Mouse (Mus musculus) embryonic fibroblast, embryonic 13.5 days (primary cell): ENCODE data around the gene Mllt3. TPM values are rescaled to one million over a fixed set of nuclear protein-coding genes. Genes with fewer than 3 reads are reported as not detected.
A peak's percentile ranks its signal among the peaks of the same experiment; 100 is the strongest.

Experiments used
- H3K27ac ChIP-seq: 2 replicates; pipeline ENCODE4 v1.5.1; 2012; ENCODE audit warnings: low read length, control low read depth, inconsistent platforms; ENCODE audit not compliant: insufficient read depth
- H3K4me1 ChIP-seq: 2 replicates; pipeline ENCODE4 v1.6.1; 2011; ENCODE audit warnings: low read length; ENCODE audit not compliant: control insufficient read depth, insufficient read depth
- H3K4me3 ChIP-seq: 2 replicates; pipeline ENCODE4 v1.5.1; 2011; ENCODE audit warnings: mild to moderate bottlenecking, control low read depth, low read length; ENCODE audit not compliant: insufficient read depth
- CTCF ChIP-seq: IDR thresholded peaks from 2 replicates; pipeline ENCODE4 v1.5.1; 2011; ENCODE audit warnings: mild to moderate bottlenecking, control low read depth, low read length, moderate library complexity, borderline replicate concordance; ENCODE audit not compliant: insufficient read depth
- POLR2A ChIP-seq: IDR thresholded peaks from 2 replicates; pipeline ENCODE4 v1.6.1; 2011; ENCODE audit warnings: low read depth, mild to moderate bottlenecking, control low read depth, low read length, moderate library complexity
- polyA plus RNA-seq: library from polyadenylated mRNA; stranded (reverse); fragments of >200 nt; gene quantifications from 2 replicates; pipeline ENCODE4 v1.2.4, GENCODE M21; 2011; ENCODE audit warnings: low read depth; ENCODE audit not compliant: missing spikeins, insufficient read length

Mllt3 gene
- polyA plus RNA-seq, 1 experiment, result 42.0 TPM

DNA sequence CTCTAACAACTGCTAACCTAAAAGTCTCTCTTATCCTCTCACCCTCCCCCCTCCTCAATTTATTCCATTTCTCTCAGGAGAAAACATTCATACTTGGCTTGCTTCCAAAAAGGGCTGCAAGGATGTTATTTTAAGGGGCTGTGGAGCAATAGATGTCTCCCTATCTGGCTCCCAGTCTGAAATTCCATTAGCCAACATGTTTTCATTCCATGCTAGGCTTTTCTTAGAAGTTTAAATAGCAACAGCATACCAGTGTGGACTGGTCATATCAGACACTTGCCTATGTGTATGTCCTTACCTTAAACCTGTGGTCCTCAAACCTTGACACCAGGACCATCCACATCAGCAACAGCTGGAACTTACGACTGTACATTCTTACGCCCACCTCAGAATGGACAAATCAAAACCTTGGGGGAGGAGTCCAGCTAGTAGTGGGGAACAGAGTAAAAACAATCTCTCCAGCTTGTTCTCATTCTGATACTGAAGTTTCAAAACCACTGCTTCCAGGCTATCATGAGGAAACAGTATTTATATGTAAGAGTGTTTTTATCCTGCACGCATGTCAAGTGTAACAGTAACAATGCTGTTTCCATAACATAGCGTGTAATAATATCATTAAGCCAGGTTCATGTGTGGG, 99.3 kb downstream of the Mllt3 start:
- Histone ChIP-seq H3K27ac (peak overlapping the region; percentile 56), H3K4me1 (peaks cover 15% of the 10 kb centered on the region), H3K4me3 (no peak overlapping the region)
- TF ChIP-seq POLR2A, result no peak
- no peak for TF ChIP-seq CTCF

DNA sequence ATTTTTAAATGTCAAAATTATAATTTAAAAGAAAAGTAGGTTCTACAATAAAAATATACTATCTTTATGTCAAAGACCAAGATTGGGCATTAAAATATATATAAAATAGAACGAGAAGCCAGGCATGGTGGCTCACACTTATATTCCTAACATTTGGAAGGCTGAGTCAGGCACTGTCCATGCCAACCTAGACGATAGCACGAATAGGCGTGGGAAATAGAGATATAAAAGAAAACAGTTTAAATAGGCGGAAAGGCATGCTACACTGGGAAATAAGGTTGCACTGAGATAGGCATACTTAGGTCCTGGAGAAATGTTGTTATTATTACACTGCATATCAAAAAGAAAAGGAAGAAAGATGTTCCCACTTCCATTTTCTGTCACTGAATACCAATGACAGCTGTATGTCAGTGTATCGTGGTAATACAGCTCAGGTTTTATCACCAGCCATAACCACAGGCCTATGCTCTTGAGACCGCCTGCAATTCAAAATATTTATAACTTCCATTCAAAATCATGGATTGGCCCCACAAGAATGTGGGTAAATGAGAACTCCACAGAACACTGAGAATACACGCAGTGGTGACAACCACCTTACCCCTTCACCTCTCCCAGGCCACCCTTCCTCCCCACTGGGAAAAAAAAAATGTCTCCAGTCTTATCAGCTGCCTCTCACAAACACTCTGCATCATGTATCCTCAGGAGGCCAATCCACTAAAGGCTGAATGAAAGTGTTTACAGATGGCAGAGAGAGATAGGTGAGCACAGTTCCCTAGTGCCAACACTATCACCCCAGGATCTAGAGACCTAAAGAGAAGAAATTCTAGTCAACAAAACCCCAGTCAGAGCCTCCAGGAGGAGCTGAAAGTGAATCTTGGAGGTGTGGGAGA, 102.6 kb downstream of the Mllt3 start:
- H3K27ac ChIP-seq, result no peak overlapping the region
- TF ChIP-seq POLR2A (no peak), CTCF (no peak)
- peaks cover 15% of the 10 kb centered on the region for H3K4me1 ChIP-seq
- H3K4me3 ChIP-seq, result no peak overlapping the region

DNA sequence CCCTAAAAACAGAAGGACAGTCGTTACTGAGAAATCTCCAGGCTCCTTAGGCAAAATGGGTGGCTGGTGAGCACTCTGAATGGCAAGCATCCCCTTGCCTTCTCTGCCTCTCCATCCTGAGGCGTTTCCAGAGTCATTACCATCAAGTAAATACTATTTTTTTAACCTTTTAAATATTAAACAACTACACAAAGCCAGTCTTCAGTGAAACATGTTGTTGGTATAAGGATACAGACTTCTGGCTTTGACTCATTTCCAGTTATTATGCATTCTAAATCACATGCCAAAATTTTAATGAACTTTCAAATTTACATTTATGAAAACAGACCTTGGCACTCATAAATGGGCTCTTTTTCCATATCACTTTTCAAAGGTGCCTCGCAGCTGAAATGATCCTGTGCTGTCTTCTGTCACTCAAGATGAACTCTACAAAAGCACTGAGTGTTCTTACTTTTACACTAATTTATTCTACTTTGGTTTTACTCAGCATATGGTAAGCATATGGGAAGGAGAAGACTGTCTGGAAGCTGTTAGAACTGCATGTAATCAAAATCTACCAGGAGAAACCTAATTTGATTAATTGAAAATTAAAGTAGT, 104.5 kb downstream of the Mllt3 start:
- Histone ChIP-seq H3K4me3 (no peak overlapping the region), H3K4me1 (peaks cover 4% of the 10 kb centered on the region; the same call in 1 of the 2 replicates), H3K27ac (no peak overlapping the region)
- TF ChIP-seq CTCF (no peak), POLR2A (no peak)

DNA sequence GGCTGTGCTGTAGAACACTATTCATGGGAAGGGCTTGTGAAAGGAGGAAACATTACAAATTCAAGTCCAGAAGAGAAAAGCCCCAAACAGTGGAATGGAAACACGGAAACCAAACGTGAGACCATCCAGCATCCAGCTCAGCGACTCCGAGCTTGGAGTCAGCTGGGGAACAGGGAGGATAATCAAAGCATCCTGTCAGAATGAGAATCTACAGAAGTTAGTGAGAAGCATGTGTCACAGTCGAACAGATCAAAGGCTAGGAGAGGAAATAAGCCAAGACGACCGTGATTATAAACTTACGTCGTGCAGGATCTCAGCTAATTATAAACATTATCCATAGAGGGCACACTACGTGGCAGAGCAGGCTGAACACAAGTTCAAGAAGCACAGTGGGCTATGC, 105.8 kb downstream of the Mllt3 start:
- H3K4me1 ChIP-seq, result no peaks in the 10 kb centered on the region
- no peak overlapping the region for H3K4me3 ChIP-seq
- TF ChIP-seq CTCF (no peak), POLR2A (no peak)
- no peak overlapping the region for H3K27ac ChIP-seq

DNA sequence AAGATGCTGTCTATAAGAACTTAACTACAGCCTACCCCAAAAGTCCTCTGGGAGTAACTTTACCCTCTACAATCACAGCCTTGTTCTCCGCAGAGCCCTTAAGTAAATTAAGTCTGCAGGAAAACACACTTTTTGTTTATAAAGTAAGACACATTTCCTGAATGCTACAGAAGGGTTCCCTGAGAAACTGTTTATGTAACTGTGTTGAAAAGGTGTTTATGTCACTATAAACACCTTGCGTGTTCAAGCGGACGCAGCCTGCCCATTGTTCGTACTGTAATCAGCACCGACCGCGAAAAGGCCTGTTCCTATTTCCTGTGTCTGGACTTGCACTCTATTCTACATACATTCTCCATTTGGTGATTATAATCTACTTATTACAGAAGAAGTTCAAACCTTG, 112.5 kb downstream of the Mllt3 start:
- Histone ChIP-seq H3K4me1 (peaks cover 2% of the 10 kb centered on the region; the same call in 1 of the 2 replicates), H3K4me3 (no peak overlapping the region), H3K27ac (no peak overlapping the region)
- TF ChIP-seq CTCF (no peak), POLR2A (no peak)

DNA sequence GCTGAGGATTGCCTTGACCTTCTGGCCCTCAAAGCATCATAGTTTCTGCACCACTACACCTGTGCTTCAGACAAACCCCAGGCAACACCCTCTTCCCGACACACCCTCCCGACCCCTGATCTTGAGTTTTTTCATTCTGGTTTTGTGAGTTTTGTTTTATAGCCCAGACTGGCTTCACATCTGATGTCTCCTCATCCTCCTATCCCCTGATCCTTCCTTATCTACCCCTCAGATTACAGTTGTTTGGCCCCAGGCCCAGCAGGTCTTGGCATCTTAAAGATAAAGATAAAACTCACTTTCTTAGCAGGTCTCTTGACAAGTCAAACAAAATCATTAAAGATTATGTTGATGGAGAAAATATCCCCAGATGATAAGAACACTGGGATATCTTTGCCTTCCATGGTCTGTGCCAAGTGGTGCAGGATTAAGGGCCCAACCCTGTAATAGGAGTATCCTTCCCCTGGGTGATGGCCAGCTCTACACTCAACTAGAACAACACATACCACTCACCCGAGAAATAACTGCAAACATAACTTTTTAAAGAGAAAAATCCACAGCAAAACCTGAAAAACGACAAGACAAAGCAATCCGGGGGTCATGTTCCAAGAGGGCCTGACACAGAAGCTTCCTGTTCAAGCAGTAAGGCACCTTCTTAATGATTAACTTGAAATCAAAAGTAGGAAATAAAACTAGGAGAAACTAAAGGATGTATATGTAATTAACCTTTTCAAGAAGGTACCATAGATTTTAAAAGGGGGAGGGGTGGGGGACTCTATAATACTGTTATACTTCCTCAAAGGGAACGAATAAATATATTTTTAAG, 121.8 kb downstream of the Mllt3 start:
- no peak overlapping the region for H3K4me3 ChIP-seq
- peaks cover 5% of the 10 kb centered on the region; the same call in 1 of the 2 replicates for H3K4me1 ChIP-seq
- no peak overlapping the region for H3K27ac ChIP-seq
- no peak for TF ChIP-seq POLR2A
- TF ChIP-seq CTCF, result no peak

DNA sequence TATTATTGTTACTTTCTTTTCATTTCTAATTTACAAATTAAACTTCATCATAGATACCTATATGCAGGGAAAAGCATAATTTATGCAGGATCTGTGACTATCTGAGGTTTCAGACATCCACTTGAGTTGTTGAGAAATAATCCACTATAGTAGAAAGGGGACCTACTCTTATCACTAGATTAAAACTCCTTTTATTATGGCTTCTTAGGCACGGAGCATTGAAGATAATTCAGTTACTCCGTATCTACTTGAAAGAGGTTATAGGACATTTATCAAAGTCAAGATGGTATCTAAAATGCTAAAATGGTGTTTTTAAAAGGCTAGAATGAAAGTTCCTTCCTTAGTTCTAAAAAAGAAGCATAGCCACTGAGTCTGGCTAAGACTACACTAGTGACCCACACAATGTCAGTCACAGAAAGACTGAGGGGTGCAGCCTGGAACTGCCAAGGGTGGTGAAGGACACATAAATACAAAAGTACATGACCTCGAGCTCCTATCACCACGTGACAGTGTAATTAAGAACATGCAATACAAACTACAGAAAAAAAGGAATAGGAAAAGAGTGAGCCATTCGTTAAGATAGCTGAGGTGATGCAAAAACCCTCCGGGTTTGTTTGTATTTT, 127.9 kb downstream of the Mllt3 start:
- no peak overlapping the region for H3K4me3 ChIP-seq

DNA sequence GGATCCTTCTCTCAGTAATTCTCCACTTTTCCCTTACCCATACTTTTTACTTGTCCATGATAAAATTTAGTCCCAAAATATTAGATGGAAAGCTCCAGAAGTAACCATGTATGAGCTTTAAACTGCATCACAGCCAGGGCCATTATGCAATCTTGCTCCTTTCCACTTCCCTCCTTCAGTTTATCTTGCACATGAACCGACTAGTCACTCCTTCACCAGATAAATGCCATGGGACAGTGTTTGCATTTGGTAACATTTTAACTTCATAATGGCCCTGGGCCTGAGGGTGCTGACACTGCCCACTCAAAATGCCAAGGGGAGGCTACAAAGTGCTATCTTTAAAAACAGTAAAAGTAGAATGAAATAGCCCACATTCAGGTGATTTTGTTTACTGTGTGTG, 128.4 kb downstream of the Mllt3 start:
- peaks cover 3% of the 10 kb centered on the region; the same call in 1 of the 2 replicates for H3K4me1 ChIP-seq
- H3K27ac ChIP-seq, result no peak overlapping the region
- TF ChIP-seq CTCF (no peak), POLR2A (no peak)
- no peak overlapping the region for H3K4me3 ChIP-seq

More for the DNA sequence above, 127.9 kb downstream of the Mllt3 start:
- TF ChIP-seq CTCF, result no peak
- no peak for TF ChIP-seq POLR2A
- H3K27ac ChIP-seq, result no peak overlapping the region
- peaks cover 3% of the 10 kb centered on the region; the same call in 1 of the 2 replicates for H3K4me1 ChIP-seq

DNA sequence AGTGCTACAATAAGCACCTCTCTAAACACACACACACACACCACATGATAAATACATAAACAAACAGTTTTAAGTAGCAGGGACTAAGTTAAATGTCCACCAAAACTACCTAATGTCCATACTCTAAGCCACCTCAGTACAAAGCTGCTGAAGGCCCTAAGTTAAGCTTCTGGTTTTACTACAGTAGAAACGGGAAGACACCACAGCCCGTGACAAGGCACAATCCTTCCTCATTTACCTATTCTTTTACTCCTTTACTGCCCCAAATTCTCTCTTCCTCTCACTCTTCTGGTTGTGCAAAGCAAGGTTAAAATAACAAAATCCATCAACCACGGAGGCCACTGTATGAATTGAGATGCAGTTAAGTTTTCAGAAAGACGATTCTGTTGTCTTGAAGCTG, 130.6 kb downstream of the Mllt3 start:
- TF ChIP-seq CTCF, result no peak
- no peak for TF ChIP-seq POLR2A
- no peak overlapping the region for H3K27ac ChIP-seq
- no peak overlapping the region for H3K4me3 ChIP-seq
- H3K4me1 ChIP-seq, result peaks cover 3% of the 10 kb centered on the region; the same call in 1 of the 2 replicates
